Mouse (Mus musculus): ENCODE measurements around the gene Cnnm3. TPM values are rescaled to one million over a fixed set of nuclear protein-coding genes. Genes with fewer than 3 reads are reported as not detected.

The Cnnm3 gene
- polyA plus RNA-seq, 1 experiment from 2014 or later = 6.8 TPM

- WGBS (ENCODE audit: missing documents) = 92% methylated on average over 17 of the region's 18 CpGs
- H3K36me3 ChIP-seq (ENCODE audit: inconsistent target) = peaks cover 22% of the 10 kb centered on the region; the same call in 1 of the 2 replicates
- no peak overlapping the region for H3K27ac ChIP-seq
- no peak overlapping the region for H3K4me3 ChIP-seq (ENCODE audit: inconsistent target)
- H3K79me2 ChIP-seq (ENCODE audit: inconsistent target) = peaks cover 16% of the 10 kb centered on the region; the same call in 1 of the 2 replicates
Observed at GRCm38 (mm10) chr1:36549491-36549890, 37.8 kb downstream of the Cnnm3 start.

GRCm38 (mm10) chr1:36550075-36550863 is 38.6 kb downstream of the Cnnm3 start:
- Histone ChIP-seq H3K79me2 (ENCODE audit: inconsistent target) (peaks cover 14% of the 10 kb centered on the region; the same call in 1 of the 2 replicates), H3K27ac (no peak overlapping the region), H3K36me3 (ENCODE audit: inconsistent target) (peaks cover 22% of the 10 kb centered on the region; the same call in 1 of the 2 replicates), H3K4me3 (ENCODE audit: inconsistent target) (no peak overlapping the region)
- 93% methylated on average over 20 of the region's 20 CpGs for WGBS (ENCODE audit: missing documents)

GRCm38 (mm10) chr1:36551904-36552303 is 40.2 kb downstream of the Cnnm3 start:
- WGBS (ENCODE audit: missing documents) = 92% methylated on average over 17 of the region's 17 CpGs
- H3K79me2 ChIP-seq (ENCODE audit: inconsistent target) = no peaks in the 10 kb centered on the region
- H3K36me3 ChIP-seq (ENCODE audit: inconsistent target) = peaks cover 22% of the 10 kb centered on the region; the same call in 1 of the 2 replicates

GRCm38 (mm10) chr1:36552506-36552905 is 40.8 kb downstream of the Cnnm3 start:
- 76% methylated on average over 16 of the region's 16 CpGs for WGBS (ENCODE audit: missing documents)
- no peaks in the 10 kb centered on the region for H3K79me2 ChIP-seq (ENCODE audit: inconsistent target)
- no peak overlapping the region for H3K4me3 ChIP-seq (ENCODE audit: inconsistent target)
- H3K27ac ChIP-seq = no peak overlapping the region
- H3K36me3 ChIP-seq (ENCODE audit: inconsistent target) = peaks cover 22% of the 10 kb centered on the region; the same call in 1 of the 2 replicates

More at GRCm38 (mm10) chr1:36551904-36552303, 40.2 kb downstream of the Cnnm3 start:
- Histone ChIP-seq H3K4me3 (ENCODE audit: inconsistent target) (no peak overlapping the region), H3K27ac (no peak overlapping the region)

- Histone ChIP-seq H3K4me3 (ENCODE audit: inconsistent target) (no peak overlapping the region), H3K79me2 (ENCODE audit: inconsistent target) (no peaks in the 10 kb centered on the region), H3K36me3 (ENCODE audit: inconsistent target) (peaks cover 22% of the 10 kb centered on the region; the same call in 1 of the 2 replicates), H3K27ac (0 out of 2 replicates have a peak overlapping the region, but pooled peaks have one; percentile 21)
- WGBS (ENCODE audit: missing documents) = 83% methylated on average over 21 of the region's 21 CpGs
Observed at GRCm38 (mm10) chr1:36554633-36555399, 43.1 kb downstream of the Cnnm3 start.

- 42% methylated on average over 7 of the region's 8 CpGs for WGBS (ENCODE audit: missing documents)
- H3K27ac ChIP-seq = peak overlapping the region; percentile 81
Observed at GRCm38 (mm10) chr1:36555798-36556395, 44.2 kb downstream of the Cnnm3 start.

GRCm38 (mm10) chr1:36556553-36557456 is 45.1 kb downstream of the Cnnm3 start:
- Histone ChIP-seq H3K27ac (peak overlapping the region; percentile 81), H3K36me3 (ENCODE audit: inconsistent target) (peaks cover 16% of the 10 kb centered on the region; the same call in 1 of the 2 replicates), H3K79me2 (ENCODE audit: inconsistent target) (no peaks in the 10 kb centered on the region), H3K4me3 (ENCODE audit: inconsistent target) (peak overlapping the region; percentile 67)
- WGBS (ENCODE audit: missing documents) = under 1% methylated on average over 52 of the region's 52 CpGs

More at GRCm38 (mm10) chr1:36555798-36556395, 44.2 kb downstream of the Cnnm3 start:
- H3K79me2 ChIP-seq (ENCODE audit: inconsistent target) = no peaks in the 10 kb centered on the region
- H3K36me3 ChIP-seq (ENCODE audit: inconsistent target) = peaks cover 22% of the 10 kb centered on the region; the same call in 1 of the 2 replicates
- H3K4me3 ChIP-seq (ENCODE audit: inconsistent target) = peak overlapping the region; percentile 67

- Histone ChIP-seq H3K27ac (no peak overlapping the region), H3K36me3 (ENCODE audit: inconsistent target) (peaks cover 9% of the 10 kb centered on the region; the same call in 1 of the 2 replicates), H3K4me3 (ENCODE audit: inconsistent target) (peak overlapping the region; percentile 67), H3K79me2 (ENCODE audit: inconsistent target) (no peaks in the 10 kb centered on the region)
- 1% methylated on average over 47 of the region's 48 CpGs for WGBS (ENCODE audit: missing documents)
Observed at GRCm38 (mm10) chr1:36557457-36558011, 45.9 kb downstream of the Cnnm3 start.

GRCm38 (mm10) chr1:36558031-36558993 is 46.6 kb downstream of the Cnnm3 start, which contains the start of gene Sema4c:
Gene Sema4c (minus strand): TSS chr1:36558349.
- no peaks in the 10 kb centered on the region for H3K79me2 ChIP-seq (ENCODE audit: inconsistent target)
- H3K36me3 ChIP-seq (ENCODE audit: inconsistent target) = peaks cover under 1% of the 10 kb centered on the region; the same call in 1 of the 2 replicates
- H3K27ac ChIP-seq = no peak within 1 kb of the TSS
- H3K4me3 ChIP-seq (ENCODE audit: inconsistent target) = peak within 1 kb of the TSS; percentile 67
- 9% methylated on average over 51 of the region's 69 CpGs for WGBS (ENCODE audit: missing documents)

GRCm38 (mm10) chr1:36559256-36559655 is 47.6 kb downstream of the Cnnm3 start:
- WGBS (ENCODE audit: missing documents) = 58% methylated on average over 4 of the region's 4 CpGs
- H3K36me3 ChIP-seq (ENCODE audit: inconsistent target) = no peaks in the 10 kb centered on the region; the same call in 1 of the 2 replicates
- H3K79me2 ChIP-seq (ENCODE audit: inconsistent target) = no peaks in the 10 kb centered on the region
- no peak overlapping the region for H3K4me3 ChIP-seq (ENCODE audit: inconsistent target)
- no peak overlapping the region for H3K27ac ChIP-seq

GRCm38 (mm10) chr1:36559888-36560287 is 48.2 kb downstream of the Cnnm3 start:
- H3K27ac ChIP-seq = no peak overlapping the region
- H3K79me2 ChIP-seq (ENCODE audit: inconsistent target) = no peaks in the 10 kb centered on the region
- H3K36me3 ChIP-seq (ENCODE audit: inconsistent target) = no peaks in the 10 kb centered on the region
- WGBS (ENCODE audit: missing documents) = 52% methylated on average over 5 of the region's 5 CpGs
- H3K4me3 ChIP-seq (ENCODE audit: inconsistent target) = no peak overlapping the region

- 93% methylated on average over 6 of the region's 6 CpGs for WGBS (ENCODE audit: missing documents)
- no peaks in the 10 kb centered on the region for H3K36me3 ChIP-seq (ENCODE audit: inconsistent target)
- H3K4me3 ChIP-seq (ENCODE audit: inconsistent target) = no peak overlapping the region
- H3K27ac ChIP-seq = no peak overlapping the region
- no peaks in the 10 kb centered on the region for H3K79me2 ChIP-seq (ENCODE audit: inconsistent target)
Observed at GRCm38 (mm10) chr1:36560903-36561302, 49.2 kb downstream of the Cnnm3 start.
